Mouse (Mus musculus): Measurements from ENCODE around the gene Ccdc170. TPM values are rescaled to one million over a fixed set of nuclear protein-coding genes. Genes with fewer than 3 reads are reported as not detected.
"Not testable (repeated sequence)": the region's sequence is repeated elsewhere in the genome, so short reads cannot be mapped to it uniquely, and the experiment has no call there.

Gene Ccdc170
- polyA plus RNA-seq, 1 experiment: 0.25 TPM

GRCm38 (mm10) chr10:4597211-4597610, 114.9 kb downstream of the Ccdc170 start:
- 90% methylated on average over 4 of the region's 4 CpGs for WGBS
- DNase-seq (ENCODE audit: low read depth, low spot score): no peak

GRCm38 (mm10) chr10:4598244-4598842, 116.0 kb downstream of the Ccdc170 start:
- peak; percentile 43 for DNase-seq (ENCODE audit: low read depth, low spot score)
- WGBS: 58% methylated on average over 10 of the region's 10 CpGs

GRCm38 (mm10) chr10:4598916-4599315, 116.6 kb downstream of the Ccdc170 start:
- 82% methylated on average over 12 of the region's 12 CpGs for WGBS
- DNase-seq (ENCODE audit: low read depth, low spot score): no peak

- 40% methylated on average over 4 of the region's 4 CpGs for WGBS
- DNase-seq (ENCODE audit: low read depth, low spot score): no peak
Measured at GRCm38 (mm10) chr10:4599591-4599990, 117.3 kb downstream of the Ccdc170 start.

GRCm38 (mm10) chr10:4600796-4601474, 118.6 kb downstream of the Ccdc170 start:
- DNase-seq (ENCODE audit: low read depth, low spot score): no peak
- WGBS: 75% methylated on average over 2 of the region's 2 CpGs

GRCm38 (mm10) chr10:4601612-4602011, 119.3 kb downstream of the Ccdc170 start:
- DNase-seq (ENCODE audit: low read depth, low spot score): not testable (repeated sequence)

- WGBS: 76% methylated on average over 4 of the region's 4 CpGs
- no peak for DNase-seq (ENCODE audit: low read depth, low spot score)
Measured at GRCm38 (mm10) chr10:4602466-4602865, 120.2 kb downstream of the Ccdc170 start.

GRCm38 (mm10) chr10:4604527-4605209, 122.4 kb downstream of the Ccdc170 start:
- DNase-seq (ENCODE audit: low read depth, low spot score): no peak

GRCm38 (mm10) chr10:4610234-4610633, 127.9 kb downstream of the Ccdc170 start:
- WGBS: 77% methylated on average over 2 of the region's 2 CpGs

More at GRCm38 (mm10) chr10:4604527-4605209, 122.4 kb downstream of the Ccdc170 start:
- 73% methylated on average over 4 of the region's 4 CpGs for WGBS

GRCm38 (mm10) chr10:4611386-4612155, 129.3 kb downstream of the Ccdc170 start, which contains the start of gene Esr1:
Gene Esr1 (plus strand): TSS chr10:4611593.
- 5% methylated on average over 13 of the region's 13 CpGs for WGBS
- no peak for DNase-seq (ENCODE audit: low read depth, low spot score)

More at GRCm38 (mm10) chr10:4610234-4610633, 127.9 kb downstream of the Ccdc170 start:
- DNase-seq (ENCODE audit: low read depth, low spot score): no peak

Other genes with a start within 250 kb of the Ccdc170 start
- 2.7 and 3.9 TPM in 2 replicates for gene Akap12, start 216.1 kb upstream of the Ccdc170 start, polyA plus RNA-seq (2012; rRNA removed)
- 4.5 and 6.7 TPM in 2 replicates for gene Zbtb2, start 94.4 kb upstream of the Ccdc170 start, polyA plus RNA-seq (2012; rRNA removed)
- 22.6 and 29.6 TPM in 2 replicates for gene Rmnd1, start 50.1 kb upstream of the Ccdc170 start, polyA plus RNA-seq (2012; rRNA removed)
- 9.4 and 9.5 TPM in 2 replicates for gene Armt1, start 50.0 kb upstream of the Ccdc170 start, polyA plus RNA-seq (2012; rRNA removed)
- gene Esr1, start 129.1 kb downstream of the Ccdc170 start, polyA plus RNA-seq (2012; rRNA removed): 0.30 and 0.36 TPM in 2 replicates